Mouse (Mus musculus): ENCODE measurements around the gene Lingo3. TPM values are rescaled to one million over a fixed set of nuclear protein-coding genes. Genes with fewer than 3 reads are reported as not detected.

Lingo3 gene
- polyA plus RNA-seq, 1 experiment from 2014 or later, result 0.39 TPM

DNA sequence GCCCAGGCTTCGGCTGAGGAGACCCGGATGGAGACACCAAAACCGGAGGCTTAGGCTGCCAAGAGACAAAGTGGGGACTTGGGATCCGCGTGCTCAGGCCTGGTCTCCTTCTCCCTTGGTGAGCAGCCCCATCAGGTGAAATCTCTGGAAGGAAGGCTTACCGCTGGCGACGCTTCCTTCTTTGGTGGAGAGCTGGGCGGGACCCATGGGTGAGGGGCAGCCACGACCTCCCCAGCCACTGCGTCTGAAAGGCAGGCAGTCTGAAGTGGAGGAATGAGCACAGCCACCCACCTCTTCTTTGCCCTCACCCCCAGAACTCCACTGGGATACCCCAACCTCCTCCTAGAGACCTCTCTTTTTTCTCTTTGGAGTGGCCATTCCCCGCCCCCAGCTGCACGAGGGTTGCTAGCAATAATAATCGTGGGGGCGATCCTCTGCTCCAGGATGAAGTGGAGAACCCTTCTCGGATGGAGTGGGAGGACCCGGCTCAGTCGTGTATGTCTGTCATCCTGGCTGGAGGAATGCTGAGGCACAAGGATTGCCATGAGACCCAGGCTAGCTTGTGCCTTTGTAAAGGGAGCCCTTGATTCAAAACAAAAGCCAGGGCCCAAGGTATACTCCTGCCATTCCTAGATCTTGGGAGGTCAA, 34.7 kb downstream of the Lingo3 start:
- WGBS, result 8% methylated on average over 18 of the region's 18 CpGs
- no peak for ATAC-seq (replicated peaks; ENCODE audit: extremely low read depth, insufficient read depth, low FRiP score)

DNA sequence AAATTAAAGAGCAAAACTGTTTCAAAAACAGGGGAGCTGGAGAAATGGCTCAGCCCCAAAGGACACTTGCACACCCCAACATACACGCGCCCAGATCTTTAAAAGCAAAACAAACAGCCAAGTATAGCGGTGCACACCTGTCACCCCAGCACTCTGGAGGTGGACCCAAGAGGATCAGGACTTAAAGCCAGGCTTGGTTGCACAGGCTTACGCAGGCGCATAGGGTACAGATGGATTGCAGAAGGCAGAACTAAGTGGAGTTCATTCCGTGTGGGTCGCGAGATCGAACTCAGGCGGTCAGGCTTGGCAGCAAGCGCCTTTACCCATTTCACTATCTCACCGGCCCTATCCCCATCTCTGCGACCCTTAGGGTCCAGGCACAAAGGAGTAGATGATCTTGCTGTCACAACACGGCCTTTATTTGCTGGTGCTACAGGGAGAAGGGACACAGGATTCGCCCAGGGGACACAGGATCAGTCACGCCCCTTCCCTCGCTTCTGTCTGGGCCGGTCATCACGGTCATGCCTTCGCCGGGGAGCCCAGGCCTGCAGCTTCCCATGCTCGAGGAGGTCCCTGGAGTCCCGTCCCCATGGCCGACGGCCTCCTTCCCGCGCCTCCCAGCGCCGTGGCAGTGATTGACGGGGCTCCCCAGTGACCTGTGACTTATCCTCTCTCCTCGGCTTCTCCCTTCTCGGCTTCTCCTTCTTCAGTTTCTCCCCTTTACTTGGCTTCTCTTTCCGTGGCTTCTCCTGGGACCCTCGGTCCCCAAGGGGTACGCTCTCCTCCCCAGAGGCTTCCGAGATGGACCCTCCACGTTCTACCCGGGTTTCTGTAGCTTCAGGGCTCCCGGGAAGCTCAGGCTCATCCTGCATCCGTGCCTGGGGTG, 35.5 kb downstream of the Lingo3 start:
- Histone ChIP-seq H3K27me3 (ENCODE audit: control insufficient read depth, insufficient read depth, low read length) (peaks cover 4% of the 10 kb centered on the region; the same call in 1 of the 2 replicates), H3K4me2 (ENCODE audit: low read depth, low read length) (peak overlapping the region; percentile 89), H3K9me3 (replicated peaks; ENCODE audit: control insufficient read depth, low read length) (no peaks in the 10 kb centered on the region), H3K4me3 (ENCODE audit: low read length) (peak overlapping the region; percentile 29), H3K4me1 (ENCODE audit: control insufficient read depth, insufficient read depth, low read length) (peaks cover 50% of the 10 kb centered on the region), H3K27ac (ENCODE audit: low read length) (peak overlapping the region; percentile 84), H3K9ac (ENCODE audit: low read length) (peak overlapping the region; percentile 67), H3K36me3 (ENCODE audit: control insufficient read depth, insufficient read depth) (peaks cover 11% of the 10 kb centered on the region)
- no peak for ATAC-seq (replicated peaks; ENCODE audit: extremely low read depth, insufficient read depth, low FRiP score)
- 25% methylated on average over 40 of the region's 40 CpGs for WGBS

More for the DNA sequence above, 34.7 kb downstream of the Lingo3 start:
- H3K4me3 ChIP-seq (ENCODE audit: low read length), result peak overlapping the region; percentile 29
- H3K27me3 ChIP-seq (ENCODE audit: control insufficient read depth, insufficient read depth, low read length), result peaks cover 4% of the 10 kb centered on the region; the same call in 1 of the 2 replicates
- 0 out of 2 replicates have a peak overlapping the region, but pooled peaks have one; percentile 20 for H3K27ac ChIP-seq (ENCODE audit: low read length)
- H3K9me3 ChIP-seq (replicated peaks; ENCODE audit: control insufficient read depth, low read length), result no peaks in the 10 kb centered on the region
- H3K4me2 ChIP-seq (ENCODE audit: low read depth, low read length), result peak overlapping the region; percentile 57
- peak overlapping the region; percentile 67 for H3K9ac ChIP-seq (ENCODE audit: low read length)
- peaks cover 50% of the 10 kb centered on the region for H3K4me1 ChIP-seq (ENCODE audit: control insufficient read depth, insufficient read depth, low read length)
- H3K36me3 ChIP-seq (ENCODE audit: control insufficient read depth, insufficient read depth), result peaks cover 4% of the 10 kb centered on the region; the same call in 1 of the 2 replicates

GRCm38 (mm10) chr10:80807057-80807627, 36.7 kb downstream of the Lingo3 start:
- under 1% methylated on average over 58 of the region's 58 CpGs for WGBS
- Histone ChIP-seq H3K27me3 (ENCODE audit: control insufficient read depth, insufficient read depth, low read length) (peaks cover 2% of the 10 kb centered on the region; the same call in 1 of the 2 replicates), H3K9me3 (replicated peaks; ENCODE audit: control insufficient read depth, low read length) (no peaks in the 10 kb centered on the region), H3K27ac (ENCODE audit: low read length) (peak overlapping the region; percentile 84), H3K4me3 (ENCODE audit: low read length) (peak overlapping the region; percentile 57), H3K36me3 (ENCODE audit: control insufficient read depth, insufficient read depth) (peaks cover 23% of the 10 kb centered on the region), H3K4me2 (ENCODE audit: low read depth, low read length) (peak overlapping the region; percentile 89), H3K9ac (ENCODE audit: low read length) (peak overlapping the region; percentile 73), H3K4me1 (ENCODE audit: control insufficient read depth, insufficient read depth, low read length) (peaks cover 50% of the 10 kb centered on the region)
- peak; percentile 75 for ATAC-seq (replicated peaks; ENCODE audit: extremely low read depth, insufficient read depth, low FRiP score)

GRCm38 (mm10) chr10:80806341-80807056, 37.3 kb downstream of the Lingo3 start:
- peaks cover 2% of the 10 kb centered on the region; the same call in 1 of the 2 replicates for H3K27me3 ChIP-seq (ENCODE audit: control insufficient read depth, insufficient read depth, low read length)
- H3K9me3 ChIP-seq (replicated peaks; ENCODE audit: control insufficient read depth, low read length), result no peaks in the 10 kb centered on the region
- peaks cover 50% of the 10 kb centered on the region for H3K4me1 ChIP-seq (ENCODE audit: control insufficient read depth, insufficient read depth, low read length)
- peak overlapping the region; percentile 84 for H3K27ac ChIP-seq (ENCODE audit: low read length)
- ATAC-seq (replicated peaks; ENCODE audit: extremely low read depth, insufficient read depth, low FRiP score), result no peak
- peak overlapping the region; percentile 89 for H3K4me2 ChIP-seq (ENCODE audit: low read depth, low read length)
- 50% methylated on average over 34 of the region's 34 CpGs for WGBS
- H3K4me3 ChIP-seq (ENCODE audit: low read length), result peak overlapping the region; percentile 57
- H3K36me3 ChIP-seq (ENCODE audit: control insufficient read depth, insufficient read depth), result peaks cover 30% of the 10 kb centered on the region
- peak overlapping the region; percentile 73 for H3K9ac ChIP-seq (ENCODE audit: low read length)

DNA sequence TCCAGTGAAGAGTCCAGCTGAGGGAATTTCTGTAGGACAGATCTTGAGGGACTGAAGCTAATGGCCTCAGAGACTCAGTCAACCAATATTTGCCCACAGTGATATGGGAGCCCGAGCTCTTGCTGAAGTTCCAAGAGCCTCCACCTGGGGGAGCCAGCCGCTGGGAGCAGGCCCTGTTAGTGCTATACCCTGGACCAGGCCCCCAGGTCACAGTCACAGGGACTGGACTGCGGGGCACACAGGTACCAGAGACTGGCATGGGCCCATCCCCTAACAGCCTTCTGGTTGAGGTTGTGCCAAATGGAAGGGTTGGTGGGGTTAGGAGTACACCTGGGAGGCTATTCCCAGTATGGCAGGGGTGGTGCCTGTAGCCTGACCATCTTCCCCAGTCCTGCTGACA, 37.9 kb downstream of the Lingo3 start:
- Histone ChIP-seq H3K27ac (ENCODE audit: low read length) (no peak overlapping the region), H3K4me1 (ENCODE audit: control insufficient read depth, insufficient read depth, low read length) (peaks cover 50% of the 10 kb centered on the region), H3K4me3 (ENCODE audit: low read length) (no peak overlapping the region), H3K36me3 (ENCODE audit: control insufficient read depth, insufficient read depth) (peaks cover 34% of the 10 kb centered on the region), H3K9me3 (replicated peaks; ENCODE audit: control insufficient read depth, low read length) (no peaks in the 10 kb centered on the region), H3K9ac (ENCODE audit: low read length) (no peak overlapping the region), H3K4me2 (ENCODE audit: low read depth, low read length) (no peak overlapping the region), H3K27me3 (ENCODE audit: control insufficient read depth, insufficient read depth, low read length) (peaks cover 2% of the 10 kb centered on the region; the same call in 1 of the 2 replicates)
- 16% methylated on average over 3 of the region's 3 CpGs for WGBS
- ATAC-seq (replicated peaks; ENCODE audit: extremely low read depth, insufficient read depth, low FRiP score), result peak; percentile 25; the same call in 1 of the 2 replicates

GRCm38 (mm10) chr10:80805322-80805721, 38.5 kb downstream of the Lingo3 start:
- Histone ChIP-seq H3K9ac (ENCODE audit: low read length) (peak overlapping the region; percentile 49; the same call in 1 of the 2 replicates), H3K36me3 (ENCODE audit: control insufficient read depth, insufficient read depth) (peaks cover 34% of the 10 kb centered on the region), H3K4me1 (ENCODE audit: control insufficient read depth, insufficient read depth, low read length) (peaks cover 48% of the 10 kb centered on the region), H3K4me3 (ENCODE audit: low read length) (no peak overlapping the region), H3K27ac (ENCODE audit: low read length) (no peak overlapping the region), H3K4me2 (ENCODE audit: low read depth, low read length) (no peak overlapping the region), H3K27me3 (ENCODE audit: control insufficient read depth, insufficient read depth, low read length) (peaks cover 2% of the 10 kb centered on the region; the same call in 1 of the 2 replicates), H3K9me3 (replicated peaks; ENCODE audit: control insufficient read depth, low read length) (no peaks in the 10 kb centered on the region)
- 78% methylated on average over 5 of the region's 5 CpGs for WGBS
- ATAC-seq (replicated peaks; ENCODE audit: extremely low read depth, insufficient read depth, low FRiP score), result no peak

- Histone ChIP-seq H3K36me3 (ENCODE audit: control insufficient read depth, insufficient read depth) (peaks cover 37% of the 10 kb centered on the region), H3K4me3 (ENCODE audit: low read length) (no peak within 1 kb of the TSS), H3K9me3 (replicated peaks; ENCODE audit: control insufficient read depth, low read length) (no peaks in the 10 kb centered on the region), H3K27me3 (ENCODE audit: control insufficient read depth, insufficient read depth, low read length) (peaks cover 2% of the 10 kb centered on the region; the same call in 1 of the 2 replicates), H3K27ac (ENCODE audit: low read length) (no peak within 1 kb of the TSS), H3K4me1 (ENCODE audit: control insufficient read depth, insufficient read depth, low read length) (peaks cover 47% of the 10 kb centered on the region), H3K9ac (ENCODE audit: low read length) (peak within 1 kb of the TSS; percentile 49; the same call in 1 of the 2 replicates), H3K4me2 (ENCODE audit: low read depth, low read length) (no peak within 1 kb of the TSS)
- no peak for ATAC-seq (replicated peaks; ENCODE audit: extremely low read depth, insufficient read depth, low FRiP score)
- 49% methylated on average over 6 of the region's 6 CpGs for WGBS
Measured at GRCm38 (mm10) chr10:80804916-80805315, 38.9 kb downstream of the Lingo3 start, which contains the start of gene Amh. Gene Amh, plus strand, starts transcription at chr10:80805243.

GRCm38 (mm10) chr10:80804340-80804739, 39.5 kb downstream of the Lingo3 start:
- no peak for ATAC-seq (replicated peaks; ENCODE audit: extremely low read depth, insufficient read depth, low FRiP score)
- Histone ChIP-seq H3K9ac (ENCODE audit: low read length) (peak overlapping the region; percentile 49; the same call in 1 of the 2 replicates), H3K4me3 (ENCODE audit: low read length) (no peak overlapping the region), H3K27ac (ENCODE audit: low read length) (no peak overlapping the region), H3K4me2 (ENCODE audit: low read depth, low read length) (no peak overlapping the region), H3K9me3 (replicated peaks; ENCODE audit: control insufficient read depth, low read length) (no peaks in the 10 kb centered on the region), H3K36me3 (ENCODE audit: control insufficient read depth, insufficient read depth) (peaks cover 37% of the 10 kb centered on the region), H3K27me3 (ENCODE audit: control insufficient read depth, insufficient read depth, low read length) (peaks cover 2% of the 10 kb centered on the region; the same call in 1 of the 2 replicates), H3K4me1 (ENCODE audit: control insufficient read depth, insufficient read depth, low read length) (peaks cover 48% of the 10 kb centered on the region)
- 97% methylated on average over 2 of the region's 2 CpGs for WGBS

All from heart, embryonic 16.5 days (tissue).